Mouse (Mus musculus) left cerebral cortex, adult 8-10 months (tissue): ENCODE measurements at regions not wholly inside any gene's neighbourhood (a gene's known extent, or its start where the extent isn't known, plus 50 kb on each side); places are given as distances from the start of the nearest gene placed in this dataset.

Experiments used
- DNase-seq, 2 experiments: peaks; one replicate each; pipeline ENCODE4 v3.0.0; 2022; ENCODE audit warnings: low spot score in 2 of 2

GRCm38 (mm10) chr2:99831251-99831650 lies 1164.2 kb upstream of the Gm10800 start:
- peak in 1 of 2 experiments; percentile 22 for DNase-seq

DNA sequence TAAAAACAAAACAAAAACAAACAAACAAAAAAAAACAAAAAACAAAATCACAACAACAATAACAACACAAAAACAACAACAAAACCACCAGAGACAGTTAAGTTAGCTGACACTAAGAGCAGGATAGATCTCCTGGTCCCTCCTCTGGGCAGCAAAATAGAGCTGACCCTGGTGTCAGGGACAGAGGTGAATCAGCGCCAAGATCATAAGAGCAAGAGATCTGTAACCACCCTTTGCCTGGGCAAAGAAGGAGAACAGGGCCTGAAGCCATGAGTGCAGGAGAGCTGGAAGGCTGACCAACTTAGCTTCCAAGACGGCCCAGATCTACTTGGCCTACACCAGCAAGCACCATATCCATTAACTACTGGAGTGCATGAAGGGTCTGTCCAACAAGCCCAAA lies 1154.6 kb upstream of the Gm10800 start:
- no peak for DNase-seq
